Mouse (Mus musculus) forebrain, embryonic 10.5 days (tissue): ENCODE results near the gene Bach2. TPM values are rescaled to one million over a fixed set of nuclear protein-coding genes. Genes with fewer than 3 reads are reported as not detected.

ENCODE experiments used
- DNase-seq: peaks from one replicate; pipeline ENCODE4 v3.0.0-alpha.2; 2017; ENCODE audit warnings: low spot score; ENCODE audit errors: extremely low spot score
- H3K27ac ChIP-seq: fragments of 300-500 bp; sonication (generic); 2 replicates; pipeline ENCODE4 v1.5.1; 2016; ENCODE audit warnings: mild to moderate bottlenecking
- H3K27me3 ChIP-seq: fragments of 300-500 bp; sonication (generic); 2 replicates; pipeline ENCODE4 v1.6.1; 2016; ENCODE audit warnings: mild to moderate bottlenecking; ENCODE audit not compliant: poor library complexity, severe bottlenecking
- H3K36me3 ChIP-seq: fragments of 300-500 bp; sonication (generic); replicated peaks from 2 replicates; pipeline ENCODE4 v1.6.1; 2016; ENCODE audit warnings: mild to moderate bottlenecking, moderate library complexity
- H3K4me1 ChIP-seq: fragments of 300-500 bp; sonication (generic); 2 replicates; pipeline ENCODE4 v1.6.1; 2016
- H3K4me3 ChIP-seq: fragments of 300-500 bp; sonication (generic); 2 replicates; pipeline ENCODE4 v1.5.1; 2016; ENCODE audit warnings: mild to moderate bottlenecking, moderate library complexity
- H3K9me3 ChIP-seq: fragments of 300-500 bp; sonication (generic); 2 replicates; pipeline ENCODE4 v1.6.1; 2016; ENCODE audit warnings: mild to moderate bottlenecking, moderate library complexity
- WGBS: fragments of 180-500 bp; shearing (Covaris S2); methylation state at CpG from one replicate; pipeline ENCODE4 v1.1.7; 2016; 5-methylcytosine and 5-hydroxymethylcytosine counted together
- polyA plus RNA-seq: library from polyadenylated mRNA; unstranded; fragments of >200 nt; fragmentation: Nextera tagmentation; extraction: Ambion mirVana; gene quantifications from 2 replicates; pipeline ENCODE4 v1.2.1, GENCODE M21; 2016

The Bach2 gene
- polyA plus RNA-seq, 1 experiment from 2014 or later: 7.1 TPM

DNA sequence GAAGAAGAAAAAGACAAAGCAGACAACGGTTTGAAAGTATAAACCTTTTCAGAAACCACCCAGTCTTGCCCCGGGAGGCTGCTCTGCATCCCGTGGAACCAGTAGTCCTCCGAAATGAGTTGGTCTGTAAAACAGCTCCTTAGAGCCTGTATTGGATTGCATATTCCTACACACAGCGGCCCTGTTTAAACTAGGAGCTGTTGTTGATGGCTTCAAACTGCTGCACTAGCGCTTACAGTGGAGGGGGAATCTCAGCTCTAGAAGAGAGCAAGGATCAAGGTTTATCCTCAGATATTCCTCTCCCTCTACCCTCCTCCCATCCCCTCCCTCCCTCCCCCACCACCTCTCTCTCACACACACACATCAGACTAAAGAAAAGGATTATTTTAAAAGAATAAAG lies 345.6 kb downstream of the Bach2 start:
- H3K9me3 ChIP-seq: no peaks in the 10 kb centered on the region
- no peak overlapping the region for H3K27ac ChIP-seq
- no peak for DNase-seq
- H3K4me1 ChIP-seq: peaks cover 10% of the 10 kb centered on the region
- 68% methylated on average over 6 of the region's 6 CpGs for WGBS
- 0 out of 2 replicates have a peak, but pooled peaks cover 5% of the 10 kb centered on the region for H3K36me3 ChIP-seq
- H3K4me3 ChIP-seq: no peak overlapping the region
- no peaks in the 10 kb centered on the region for H3K27me3 ChIP-seq

DNA sequence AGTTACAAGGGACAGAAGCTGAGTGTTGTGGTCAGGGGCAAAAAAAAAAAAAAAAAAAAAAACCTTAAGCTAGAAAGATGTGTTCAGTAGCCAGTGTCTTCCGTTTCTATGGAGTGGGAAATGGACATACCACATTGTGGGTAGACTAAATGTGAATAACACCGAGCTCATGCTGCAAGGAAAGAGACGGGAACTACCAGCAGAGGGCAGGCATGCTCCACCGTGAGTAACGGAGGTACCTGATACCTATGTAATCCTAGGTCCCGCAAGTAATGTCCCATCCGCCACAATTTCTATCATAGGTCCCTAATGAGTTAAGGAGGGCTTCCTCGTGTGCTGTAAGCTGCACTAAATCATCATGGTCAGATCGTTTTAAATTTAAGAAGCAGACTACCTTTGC lies 348.0 kb downstream of the Bach2 start:
- 13% methylated on average over 9 of the region's 9 CpGs for WGBS
- no peaks in the 10 kb centered on the region for H3K36me3 ChIP-seq
- H3K27ac ChIP-seq: no peak overlapping the region
- no peaks in the 10 kb centered on the region for H3K9me3 ChIP-seq
- H3K27me3 ChIP-seq: no peaks in the 10 kb centered on the region
- peak; percentile 63 for DNase-seq
- H3K4me1 ChIP-seq: peaks cover 5% of the 10 kb centered on the region
- no peak overlapping the region for H3K4me3 ChIP-seq

DNA sequence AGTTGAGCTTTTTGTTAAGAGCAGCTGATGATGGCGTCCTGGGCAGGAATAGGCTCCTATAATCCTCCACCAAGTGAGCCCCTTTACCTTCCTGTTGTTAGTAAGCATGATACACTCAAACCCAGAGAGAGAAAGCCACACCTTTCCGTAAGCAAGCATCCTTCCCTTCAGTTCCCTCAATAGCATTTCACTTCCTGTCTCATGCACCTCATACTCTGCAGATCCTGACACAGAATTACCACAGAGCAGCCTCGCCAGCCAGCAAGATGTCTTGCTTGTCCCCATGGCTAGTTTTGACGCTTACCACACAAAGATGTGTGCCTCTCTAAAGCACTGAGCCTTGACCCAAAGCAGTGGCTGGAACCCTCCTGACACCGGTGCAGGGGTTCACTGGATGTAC lies 348.9 kb downstream of the Bach2 start:
- no peaks in the 10 kb centered on the region for H3K36me3 ChIP-seq
- 87% methylated on average over 5 of the region's 5 CpGs for whole genome bisulfite sequencing

DNA sequence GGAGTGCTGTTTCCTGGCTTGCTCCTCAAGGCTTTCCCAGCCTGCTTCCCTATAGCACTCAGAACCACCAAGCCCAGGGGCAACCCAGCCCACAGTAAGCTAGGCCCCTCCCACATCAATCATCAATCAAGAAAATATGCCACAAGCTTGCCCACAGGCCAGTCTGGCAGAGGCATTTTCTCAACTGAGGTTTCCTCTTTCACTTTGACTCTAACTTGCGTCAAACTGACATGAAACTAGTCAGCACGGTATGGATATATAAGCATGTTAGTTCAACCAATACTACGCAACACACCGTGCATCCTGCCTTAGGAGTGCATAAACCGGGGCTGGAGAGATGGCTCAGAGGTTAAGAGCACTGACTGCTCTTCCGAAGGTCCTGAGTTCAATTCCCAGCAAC lies 349.6 kb downstream of the Bach2 start:
- Histone ChIP-seq H3K9me3 (no peaks in the 10 kb centered on the region), H3K36me3 (no peaks in the 10 kb centered on the region), H3K27me3 (no peaks in the 10 kb centered on the region), H3K4me3 (no peak overlapping the region), H3K27ac (no peak overlapping the region), H3K4me1 (no peaks in the 10 kb centered on the region; the same call in 1 of the 2 replicates)
- DNase-seq: no peak
- WGBS: 89% methylated on average over 6 of the region's 6 CpGs

More for the DNA sequence above, 348.9 kb downstream of the Bach2 start:
- Histone ChIP-seq H3K4me1 (no peaks in the 10 kb centered on the region; the same call in 1 of the 2 replicates), H3K27ac (no peak overlapping the region), H3K4me3 (no peak overlapping the region), H3K27me3 (no peaks in the 10 kb centered on the region), H3K9me3 (no peaks in the 10 kb centered on the region)
- no peak for DNase-seq

GRCm38 (mm10) chr4:32601135-32601534 lies 362.5 kb downstream of the Bach2 start:
- DNase-seq: peak; percentile 74
- 26% methylated on average over 12 of the region's 12 CpGs for WGBS
- H3K27ac ChIP-seq: no peak overlapping the region

DNA sequence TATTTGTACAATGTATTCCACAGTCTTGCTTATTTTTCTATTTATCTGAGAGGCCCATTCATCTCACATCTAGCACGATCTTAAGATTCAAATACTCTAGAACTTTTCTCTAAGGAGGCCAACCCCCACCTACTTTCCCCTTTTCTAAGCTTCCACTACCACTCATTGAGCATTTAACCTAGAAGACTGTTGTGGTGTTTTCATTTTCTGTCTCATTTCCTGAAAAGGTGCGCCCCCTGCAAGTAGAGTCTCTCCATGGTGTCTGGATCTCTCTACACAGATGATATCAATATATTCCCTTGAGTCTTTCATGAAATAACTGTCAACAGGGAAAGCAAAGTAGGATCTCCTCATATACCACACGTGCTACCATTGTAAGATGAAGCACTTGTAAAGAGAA lies 364.1 kb downstream of the Bach2 start, which contains the start of gene Gja10:
TSS of gene Gja10 (minus strand) at position 101 of the 400 bp plus-strand sequence.
- H3K9me3 ChIP-seq: no peaks in the 10 kb centered on the region
- no peak within 1 kb of the TSS for H3K27ac ChIP-seq
- no peaks in the 10 kb centered on the region for H3K36me3 ChIP-seq
- H3K4me3 ChIP-seq: no peak within 1 kb of the TSS
- H3K27me3 ChIP-seq: no peaks in the 10 kb centered on the region
- no peak for DNase-seq
- WGBS: 73% methylated on average over 3 of the region's 3 CpGs
- no peaks in the 10 kb centered on the region for H3K4me1 ChIP-seq

More at GRCm38 (mm10) chr4:32601135-32601534, 362.5 kb downstream of the Bach2 start:
- no peaks in the 10 kb centered on the region for H3K9me3 ChIP-seq
- H3K36me3 ChIP-seq: no peaks in the 10 kb centered on the region
- H3K4me1 ChIP-seq: no peaks in the 10 kb centered on the region
- H3K4me3 ChIP-seq: no peak overlapping the region
- no peaks in the 10 kb centered on the region for H3K27me3 ChIP-seq

- H3K36me3 ChIP-seq: peaks cover 27% of the 10 kb centered on the region
- H3K4me1 ChIP-seq: peaks cover 23% of the 10 kb centered on the region
- no peaks in the 10 kb centered on the region for H3K27me3 ChIP-seq
- peak within 1 kb of the TSS; percentile 91 for H3K4me3 ChIP-seq
- peak; percentile 99 for DNase-seq
- H3K27ac ChIP-seq: peak within 1 kb of the TSS; percentile 94
- WGBS: under 1% methylated on average over 67 of the region's 67 CpGs
- H3K9me3 ChIP-seq: no peaks in the 10 kb centered on the region
Measured at GRCm38 (mm10) chr4:32615034-32615881, 376.7 kb downstream of the Bach2 start, which contains the start of gene Casp8ap2. Casp8ap2 (plus strand) TSS chr4:32615451.

DNA sequence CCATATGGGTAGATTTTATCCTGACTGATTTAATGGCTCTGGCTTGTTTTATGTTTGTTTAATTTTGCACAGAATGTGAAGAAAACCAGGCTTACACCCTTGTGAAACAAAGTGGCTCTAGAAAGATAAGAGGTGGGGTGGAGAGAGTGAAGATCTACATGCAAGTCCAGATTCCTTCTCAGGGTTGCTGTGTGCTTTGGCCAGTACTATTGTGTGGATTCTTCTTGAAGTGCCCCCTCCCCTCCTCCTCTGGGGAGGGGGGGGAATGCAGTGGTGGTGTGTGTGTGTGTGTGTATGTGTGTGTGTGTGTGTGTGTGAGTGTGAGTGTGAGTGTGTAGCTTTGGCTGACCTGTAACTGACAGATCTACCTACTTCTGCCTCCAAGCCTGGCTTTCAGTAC lies 383.0 kb downstream of the Bach2 start:
- Histone ChIP-seq H3K4me3 (no peak overlapping the region), H3K9me3 (no peaks in the 10 kb centered on the region), H3K4me1 (peaks cover 15% of the 10 kb centered on the region), H3K27me3 (no peaks in the 10 kb centered on the region), H3K36me3 (peaks cover 74% of the 10 kb centered on the region), H3K27ac (no peak overlapping the region)
- no peak for DNase-seq
